Mouse (Mus musculus): ENCODE measurements around the gene Tssk1.

Tssk1 gene

GRCm38 (mm10) chr16:17945081-17945831 is 51.2 kb downstream of the Tssk1 start:
- in situ Hi-C loops (cut with MboI, MseI): no loop called here
